Mouse (Mus musculus) heart, postnatal 0 days (tissue): ENCODE results near the gene Map7.

Experiments used
- CTCF ChIP-seq: IDR thresholded peaks from 2 replicates; pipeline ENCODE4 v1.5.1; 2016; ENCODE audit warnings: antibody characterized with exemption, control low read depth, low read depth
- EP300 ChIP-seq: IDR thresholded peaks from 2 replicates; pipeline ENCODE4 v1.6.1; 2016; ENCODE audit warnings: antibody characterized with exemption, low read depth

GRCm38 (mm10) chr10:20171756-20172155 is 23.5 kb downstream of the Map7 start:
- TF ChIP-seq CTCF (no peak), EP300 (no peak)
